Mouse (Mus musculus) heart, postnatal 10 days (tissue): Measurements from ENCODE around the gene Nkd1. TPM values are rescaled to one million over a fixed set of nuclear protein-coding genes. Genes with fewer than 3 reads are reported as not detected.
A peak's percentile ranks its signal among the peaks of the same experiment; 100 is the strongest.

ENCODE experiments used
- DNase-seq, 2 experiments: peaks; one replicate each; pipeline ENCODE4 v3.0.0; 2021
- intact Hi-C: fragments of 180-260 bp; cut with DNase I; formaldehyde crosslinking; loops from one replicate; pipeline ENCODE4 v1.15.1; 2025
- total RNA-seq, 2 experiments: library from RNA; stranded (reverse); gene quantifications; 2 replicates each; pipeline ENCODE4 v1.2.3; 2021

The Nkd1 gene
- total RNA-seq, 2 experiments from 2014 or later = 5.1 to 5.4 TPM

DNA sequence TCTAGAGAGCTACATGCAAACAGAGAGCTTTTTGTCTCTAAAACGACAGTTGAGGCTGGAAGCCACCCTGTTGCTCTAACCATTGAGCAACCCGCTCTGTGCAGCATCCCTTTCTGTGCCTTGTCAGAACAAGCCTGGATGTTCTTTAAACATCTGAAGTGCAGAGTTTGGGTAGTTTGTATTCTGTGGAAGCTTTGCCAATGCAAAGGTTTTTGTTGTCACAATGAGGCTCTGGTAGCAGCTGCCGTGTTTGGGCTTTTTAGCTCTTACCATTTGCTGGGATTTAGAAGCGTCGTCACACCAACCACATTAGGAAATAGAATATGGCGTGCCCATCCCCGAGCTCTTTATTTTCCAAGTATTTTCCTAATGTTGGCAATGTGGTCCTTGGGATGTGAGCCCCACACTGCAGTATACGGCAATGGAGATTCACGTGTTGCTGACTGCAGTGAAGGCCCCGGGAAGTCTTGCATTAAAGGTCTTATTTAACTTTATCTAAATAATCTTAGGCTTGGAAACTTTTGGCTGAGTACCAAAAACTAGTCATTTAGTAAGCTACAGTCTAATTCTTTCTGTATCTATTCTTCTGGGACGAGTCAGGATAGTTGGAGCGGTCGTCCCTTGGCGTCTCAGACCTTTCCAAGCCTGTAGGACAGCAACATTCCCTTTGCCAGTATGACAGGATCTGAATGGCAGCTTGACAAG, 51.9 kb downstream of the Nkd1 start:
- DNase-seq = no peak
- intact Hi-C loops = no loop called here

DNA sequence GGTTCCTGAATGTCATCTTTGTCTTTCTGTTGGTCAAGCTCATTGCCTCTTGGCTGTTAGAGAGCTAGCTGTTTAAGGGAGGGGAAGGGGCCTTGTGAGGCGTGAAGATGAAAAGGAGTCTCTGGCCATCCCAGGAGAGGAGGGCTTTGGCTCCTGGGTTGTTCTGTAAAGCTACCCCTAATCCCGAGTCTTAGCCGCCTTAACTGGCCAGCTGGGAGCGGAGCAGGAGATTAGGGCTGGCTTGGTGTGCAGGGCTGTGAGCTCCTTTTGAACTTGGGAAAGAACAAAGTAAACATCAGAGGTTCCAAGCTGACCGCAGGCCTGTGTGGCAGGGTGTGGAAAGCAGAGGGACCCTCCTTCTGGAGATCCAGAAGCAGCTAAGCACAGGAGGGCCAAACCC, 53.8 kb downstream of the Nkd1 start:
- no peak for DNase-seq
- intact Hi-C loops = no loop called here

DNA sequence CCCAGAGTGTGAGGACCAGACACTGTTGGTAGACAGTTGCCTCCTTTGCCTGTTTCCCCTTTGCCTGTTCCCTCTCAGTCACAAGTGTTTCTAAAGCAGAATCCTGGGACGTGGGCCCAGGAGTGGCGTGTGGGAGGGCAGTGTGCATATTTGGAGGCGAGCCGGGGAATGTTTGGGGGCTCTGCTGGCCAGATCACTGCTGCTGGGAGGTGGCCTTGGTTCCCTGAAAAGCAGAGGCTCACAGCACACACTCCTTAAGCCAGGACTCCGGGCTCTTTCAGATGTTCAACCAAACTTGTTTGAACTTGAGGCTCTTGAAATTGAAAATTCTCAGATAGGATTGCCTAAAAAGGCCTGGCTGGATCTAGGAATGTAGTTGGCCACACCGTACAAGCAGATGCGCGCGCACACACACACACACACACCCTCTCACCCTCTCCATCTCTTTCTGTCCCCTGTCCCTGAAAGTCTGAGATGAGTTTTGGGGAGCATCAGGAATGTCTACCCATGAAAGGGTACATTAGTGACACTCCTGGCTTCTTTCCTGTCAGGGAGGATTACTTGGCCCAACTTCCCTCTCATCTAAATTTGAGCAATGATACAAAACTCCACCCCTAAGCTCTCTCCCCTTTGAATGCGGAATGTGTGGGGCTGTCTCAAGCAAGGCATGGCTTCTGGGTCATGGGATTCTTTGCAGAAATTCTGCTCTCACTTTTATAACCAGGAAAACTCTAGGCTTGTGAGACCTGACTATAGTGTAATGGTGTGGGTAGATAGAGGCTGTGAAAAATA, 55.4 kb downstream of the Nkd1 start:
- intact Hi-C loops = no loop called here

DNA sequence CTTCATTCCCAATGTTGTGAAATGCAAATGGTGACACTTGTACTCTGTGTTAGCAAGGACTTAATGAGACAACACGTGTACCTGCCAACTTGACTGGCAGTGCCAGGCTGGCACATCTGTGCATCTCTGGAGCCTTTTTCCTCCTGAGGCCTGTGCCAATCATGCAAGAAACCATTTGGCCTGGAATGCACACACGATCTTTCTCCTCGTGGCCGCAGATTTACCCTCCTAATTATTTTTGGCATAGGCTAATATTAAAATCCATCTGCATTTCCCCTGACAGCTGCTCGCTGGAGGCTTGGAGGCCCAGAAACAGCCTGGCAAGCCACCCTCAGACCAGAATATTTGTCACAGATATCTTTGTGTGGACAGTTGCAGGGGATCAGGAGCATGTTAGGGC, 56.5 kb downstream of the Nkd1 start:
- intact Hi-C loops = no loop called here
- DNase-seq = no peak

More for the DNA sequence above, 55.4 kb downstream of the Nkd1 start:
- DNase-seq = peak; percentile 73 to 77

DNA sequence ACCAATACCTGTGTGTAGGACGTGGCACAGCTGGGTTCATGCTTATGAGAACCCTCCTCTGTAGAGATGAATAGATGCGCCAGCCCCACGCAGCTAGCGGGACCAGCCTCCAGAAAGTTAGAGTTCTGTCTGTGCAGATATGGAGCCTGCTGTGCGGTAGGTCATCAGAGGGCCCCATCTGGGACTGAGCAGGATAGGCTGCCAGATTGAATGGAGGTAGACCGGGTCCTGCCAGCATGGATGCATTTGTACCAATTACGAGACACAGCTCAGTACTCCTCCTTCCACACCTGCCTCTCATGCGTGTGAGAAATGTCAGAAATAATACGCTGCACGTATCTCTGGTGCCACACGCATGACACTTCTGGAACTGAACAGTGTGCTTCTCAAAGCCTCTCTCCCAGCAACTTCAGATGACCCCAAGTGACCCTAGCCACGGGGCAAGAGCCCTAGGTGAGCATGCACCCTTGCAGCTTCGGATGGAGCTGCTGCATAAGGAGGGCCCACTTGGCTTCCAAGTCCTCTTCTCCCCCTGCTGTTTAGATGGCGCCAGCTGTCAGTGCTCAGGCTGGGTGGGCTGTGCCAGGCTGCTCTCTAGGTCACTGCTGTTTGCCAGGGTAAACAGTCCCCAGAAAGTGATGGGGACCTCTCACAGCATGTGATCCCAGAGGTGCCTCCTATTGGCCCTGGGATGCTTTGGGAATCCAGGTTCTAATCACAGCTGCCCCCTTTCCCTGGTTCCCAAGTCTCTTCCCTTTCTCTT, 57.4 kb downstream of the Nkd1 start:
- no peak for DNase-seq
- intact Hi-C loops = no loop called here

DNA sequence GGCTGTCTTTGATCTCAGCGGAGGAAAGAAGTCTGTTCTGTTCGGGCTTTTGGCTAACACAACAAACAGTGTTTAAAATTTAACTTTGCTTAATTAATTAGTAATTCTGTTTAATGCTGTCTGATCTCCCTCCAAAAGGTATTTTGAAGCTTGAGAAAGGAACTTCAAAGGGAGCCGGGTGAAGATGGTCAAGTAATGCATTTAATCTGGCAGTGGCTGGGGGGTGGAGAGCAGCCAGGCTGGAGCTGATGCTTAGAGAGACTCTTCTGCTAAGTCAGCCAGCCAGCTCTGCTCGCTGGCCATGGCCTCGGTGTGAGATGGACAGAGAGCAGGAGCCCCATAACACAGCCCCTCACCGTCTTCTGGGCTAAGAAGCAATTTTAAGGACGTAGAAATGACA, 58.1 kb downstream of the Nkd1 start:
- intact Hi-C loops = no loop called here
- no peak for DNase-seq

DNA sequence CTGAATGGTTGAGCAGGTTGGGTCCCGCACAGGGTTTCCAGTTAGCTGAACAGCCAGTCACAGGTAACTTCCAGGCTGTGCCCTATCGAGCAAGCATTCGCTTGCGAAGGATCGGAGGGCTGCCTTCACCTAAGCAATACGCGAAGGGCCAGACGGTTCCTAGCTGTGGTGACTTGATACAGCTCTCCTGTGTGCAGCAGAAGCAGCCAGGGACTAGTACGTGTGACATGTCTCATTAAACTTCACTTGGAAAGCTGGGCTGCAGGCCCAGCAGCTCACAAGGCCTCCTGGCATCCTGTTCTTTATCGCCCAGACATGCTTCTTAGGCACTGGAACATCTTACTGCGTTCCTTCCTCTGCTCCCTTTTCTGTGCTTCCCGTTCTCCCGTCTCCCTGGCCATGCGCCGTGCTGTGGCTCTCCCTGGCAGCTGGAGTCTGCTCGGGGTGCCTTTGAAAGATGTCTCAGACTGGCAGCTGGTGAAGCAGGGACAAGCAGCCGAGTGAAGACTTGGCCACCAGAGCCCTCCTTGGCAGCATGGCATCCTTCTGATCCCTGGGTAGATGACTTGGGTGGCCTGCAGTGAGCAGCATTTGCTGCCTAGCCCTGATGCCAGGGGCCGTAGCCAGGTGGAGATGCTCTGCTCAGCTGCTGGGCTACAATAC, 58.6 kb downstream of the Nkd1 start:
- intact Hi-C loops = no loop called here
- no peak for DNase-seq

DNA sequence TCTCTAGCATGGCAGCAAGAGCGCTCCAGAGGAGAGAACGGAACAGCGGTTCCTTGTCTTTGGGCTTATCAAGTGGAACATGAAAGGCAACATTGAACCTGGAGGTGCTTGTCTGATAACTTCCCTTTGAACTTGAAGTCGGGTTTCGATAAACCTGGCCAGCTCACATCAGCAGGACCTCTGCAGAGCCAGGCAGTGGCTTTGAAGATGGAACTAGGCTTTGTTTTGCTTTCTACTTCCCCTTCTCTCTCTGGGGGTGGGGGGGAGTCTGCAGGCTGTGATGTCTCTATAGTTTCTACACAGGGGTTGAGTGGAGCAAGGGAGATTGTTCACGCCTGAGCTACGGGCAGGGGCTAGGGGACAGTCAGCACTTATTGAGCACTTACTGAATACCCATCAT, 59.6 kb downstream of the Nkd1 start:
- no peak for DNase-seq

DNA sequence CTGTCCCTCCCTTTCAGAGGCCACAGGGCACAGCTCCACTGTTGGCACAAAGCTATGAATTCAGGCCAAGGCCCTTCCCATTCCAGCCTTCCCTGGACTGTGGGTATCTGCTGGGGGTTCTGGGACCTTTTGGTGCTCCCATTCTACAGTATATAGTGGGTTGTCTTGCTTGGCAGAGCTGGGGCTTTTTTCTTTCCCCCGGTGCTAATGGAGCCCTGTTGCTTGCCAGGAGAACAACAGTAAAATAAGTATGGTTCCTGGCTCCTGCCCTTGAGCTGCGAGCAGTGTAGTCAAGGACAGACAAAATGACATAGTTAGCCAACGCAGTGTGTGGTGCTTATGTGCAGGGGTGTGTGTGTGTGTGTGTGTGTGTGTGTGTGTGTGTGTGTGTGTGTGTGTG, 62.7 kb downstream of the Nkd1 start:
- DNase-seq = no peak
- intact Hi-C loops = no loop called here

More for the DNA sequence above, 59.6 kb downstream of the Nkd1 start:
- intact Hi-C loops = no loop called here

DNA sequence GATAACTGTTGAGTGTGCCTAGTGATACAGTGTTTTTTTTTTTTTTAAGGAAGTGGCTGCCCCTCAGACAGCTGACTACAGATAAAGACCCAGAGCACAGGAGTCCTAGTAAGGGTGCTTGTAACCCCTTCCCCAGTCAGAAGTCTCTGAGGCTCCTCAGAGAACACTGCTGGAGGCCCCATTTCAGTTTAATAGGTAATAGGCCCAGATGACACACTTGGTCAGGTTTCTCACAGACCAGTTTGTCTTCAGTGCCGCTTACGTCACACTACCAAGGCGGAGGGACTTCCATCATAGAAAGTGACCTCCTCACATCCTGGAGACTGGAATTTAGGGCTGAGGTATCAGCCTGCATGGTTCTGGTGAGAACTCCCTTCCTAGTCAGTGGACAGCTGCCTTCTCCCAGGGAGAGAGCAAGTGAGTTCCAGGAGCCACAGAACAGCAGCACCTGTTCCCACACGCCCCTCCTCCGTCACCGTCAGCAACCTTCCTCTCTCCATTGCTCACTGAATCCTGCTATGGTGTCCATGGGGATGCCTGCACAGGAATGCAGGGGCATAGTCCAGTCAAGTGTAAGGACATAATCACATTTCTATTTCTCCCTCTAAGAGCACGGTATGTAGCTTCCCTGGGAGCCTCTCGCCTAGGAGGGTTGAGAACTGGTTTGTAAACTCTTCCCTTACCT, 67.2 kb downstream of the Nkd1 start:
- intact Hi-C loops = no loop called here
- DNase-seq = no peak

DNA sequence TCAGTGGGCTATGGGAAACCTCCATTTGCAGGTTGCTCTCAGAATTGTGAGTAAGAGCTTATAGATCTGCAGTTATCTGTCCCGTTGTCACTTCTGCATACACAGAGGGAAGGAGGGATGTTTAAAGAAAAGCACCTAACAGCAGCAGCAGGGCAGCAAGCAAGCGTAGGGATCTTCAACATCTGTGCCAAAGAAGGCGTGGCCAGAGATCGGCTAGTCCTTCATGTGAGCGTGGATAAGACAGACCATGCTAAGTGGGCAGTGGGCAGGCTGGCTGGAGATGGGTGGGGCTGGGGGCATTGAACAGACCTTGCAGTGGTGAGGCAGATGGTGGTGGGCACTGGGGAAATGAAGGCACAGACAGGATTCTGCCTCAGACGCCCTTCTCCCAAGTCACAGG, 69.1 kb downstream of the Nkd1 start:
- intact Hi-C loops = no loop called here
- DNase-seq = no peak

DNA sequence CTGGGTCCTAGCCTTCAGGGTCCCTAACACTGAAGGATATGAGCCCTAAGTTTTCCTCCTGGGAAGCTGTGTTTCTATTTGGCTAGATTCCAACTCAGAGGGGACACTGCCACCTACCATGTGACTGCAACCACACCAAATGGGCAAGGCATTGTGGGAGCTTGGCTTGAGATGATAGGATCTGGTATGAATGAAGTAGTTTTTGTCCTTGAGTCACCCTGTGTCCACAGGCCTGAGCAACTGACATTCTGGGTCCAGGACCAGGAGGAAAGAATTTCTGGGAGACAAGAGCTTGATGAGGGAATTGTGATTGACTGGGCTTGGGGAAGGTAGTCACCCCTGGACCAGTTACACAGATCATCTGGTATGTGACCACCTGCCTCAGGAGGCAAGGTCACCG, 72.8 kb downstream of the Nkd1 start:
- DNase-seq = no peak
- intact Hi-C loops = no loop called here

DNA sequence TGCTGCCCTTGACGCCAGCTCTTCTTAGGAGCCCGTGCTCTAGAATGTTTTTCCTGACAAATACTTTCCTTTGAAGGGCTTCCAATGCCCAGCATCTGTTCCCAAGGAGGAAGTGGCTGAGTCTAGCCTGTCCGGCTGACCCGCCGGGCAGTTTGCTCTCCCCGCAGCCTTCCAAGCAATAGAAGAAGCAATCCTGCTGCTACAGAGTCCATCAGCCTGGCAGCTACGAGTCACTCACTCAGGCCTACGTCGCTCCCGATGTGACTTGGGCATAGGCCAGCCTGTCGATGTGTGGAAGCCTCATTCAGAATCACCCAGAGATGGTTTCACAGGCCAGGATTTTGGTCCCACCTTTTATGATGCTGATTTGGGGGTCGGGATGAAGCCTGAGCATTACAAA, 74.9 kb downstream of the Nkd1 start:
- no peak for DNase-seq
- intact Hi-C loops = no loop called here

DNA sequence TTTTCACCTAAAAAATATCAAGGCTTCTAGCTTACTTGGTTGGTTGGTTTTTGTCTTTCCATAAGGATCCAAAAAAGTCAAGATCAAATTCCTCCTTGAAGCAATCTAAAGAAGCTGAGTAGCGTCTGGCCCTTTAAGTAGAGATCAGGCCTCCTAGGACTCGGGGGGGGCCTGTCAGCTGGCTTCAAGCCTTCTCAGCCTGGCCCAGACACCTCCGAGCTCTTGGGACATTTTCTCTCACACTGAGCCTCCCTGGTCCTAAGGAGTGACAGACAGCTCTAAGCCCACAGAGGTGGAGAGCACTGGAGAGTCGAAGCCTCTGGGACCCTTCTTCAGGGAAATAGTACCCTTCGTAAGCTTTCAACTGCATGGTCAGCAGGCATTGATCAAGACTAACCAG, 77.4 kb downstream of the Nkd1 start:
- no peak for DNase-seq
- intact Hi-C loops = no loop called here

DNA sequence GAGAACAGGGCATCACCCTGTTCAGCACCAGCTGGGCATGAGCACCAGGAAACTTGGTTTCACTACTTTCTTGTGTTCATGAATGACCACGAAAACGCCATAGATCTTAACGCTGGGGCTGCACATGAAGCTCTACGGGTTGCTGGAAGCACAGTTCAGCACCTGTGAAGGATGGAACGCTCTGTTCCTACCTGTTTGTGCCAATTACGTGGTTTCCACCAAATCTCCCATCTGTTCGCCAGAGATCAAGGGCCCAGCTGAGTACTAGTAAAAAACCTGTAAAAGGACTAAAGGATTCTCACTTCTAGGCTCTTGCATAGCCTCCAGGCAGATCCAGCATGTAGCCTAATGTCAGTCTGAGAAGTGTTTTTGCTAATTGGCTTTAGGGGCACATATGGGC, 78.3 kb downstream of the Nkd1 start:
- DNase-seq = no peak
- intact Hi-C loops = no loop called here

DNA sequence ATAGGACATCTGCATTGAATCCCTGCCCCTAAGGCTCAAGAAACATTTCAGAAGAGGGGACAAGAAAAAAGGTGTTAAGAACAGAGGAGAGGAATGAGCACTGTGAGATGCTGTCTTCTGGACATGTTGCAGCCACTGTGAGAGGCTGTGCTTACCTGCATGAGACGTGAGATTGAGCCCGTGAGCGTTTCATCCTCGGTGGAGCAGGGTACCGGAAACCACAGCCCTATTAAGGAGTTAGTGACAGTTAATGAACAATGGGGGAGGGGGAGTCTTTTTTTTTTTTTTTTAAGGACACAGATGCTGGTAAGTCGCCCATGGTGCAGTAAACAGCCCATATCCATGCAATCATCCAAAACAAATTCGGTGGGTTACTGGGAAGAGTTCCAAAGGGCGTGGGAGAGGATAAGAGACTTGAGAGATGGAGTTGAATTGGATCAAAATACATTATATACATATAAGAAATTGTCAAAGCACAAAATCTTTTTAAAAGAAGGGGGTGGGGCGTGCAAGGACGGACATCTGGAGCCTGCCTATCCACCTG, 82.4 kb downstream of the Nkd1 start:
- DNase-seq = no peak
- intact Hi-C loops = no loop called here

DNA sequence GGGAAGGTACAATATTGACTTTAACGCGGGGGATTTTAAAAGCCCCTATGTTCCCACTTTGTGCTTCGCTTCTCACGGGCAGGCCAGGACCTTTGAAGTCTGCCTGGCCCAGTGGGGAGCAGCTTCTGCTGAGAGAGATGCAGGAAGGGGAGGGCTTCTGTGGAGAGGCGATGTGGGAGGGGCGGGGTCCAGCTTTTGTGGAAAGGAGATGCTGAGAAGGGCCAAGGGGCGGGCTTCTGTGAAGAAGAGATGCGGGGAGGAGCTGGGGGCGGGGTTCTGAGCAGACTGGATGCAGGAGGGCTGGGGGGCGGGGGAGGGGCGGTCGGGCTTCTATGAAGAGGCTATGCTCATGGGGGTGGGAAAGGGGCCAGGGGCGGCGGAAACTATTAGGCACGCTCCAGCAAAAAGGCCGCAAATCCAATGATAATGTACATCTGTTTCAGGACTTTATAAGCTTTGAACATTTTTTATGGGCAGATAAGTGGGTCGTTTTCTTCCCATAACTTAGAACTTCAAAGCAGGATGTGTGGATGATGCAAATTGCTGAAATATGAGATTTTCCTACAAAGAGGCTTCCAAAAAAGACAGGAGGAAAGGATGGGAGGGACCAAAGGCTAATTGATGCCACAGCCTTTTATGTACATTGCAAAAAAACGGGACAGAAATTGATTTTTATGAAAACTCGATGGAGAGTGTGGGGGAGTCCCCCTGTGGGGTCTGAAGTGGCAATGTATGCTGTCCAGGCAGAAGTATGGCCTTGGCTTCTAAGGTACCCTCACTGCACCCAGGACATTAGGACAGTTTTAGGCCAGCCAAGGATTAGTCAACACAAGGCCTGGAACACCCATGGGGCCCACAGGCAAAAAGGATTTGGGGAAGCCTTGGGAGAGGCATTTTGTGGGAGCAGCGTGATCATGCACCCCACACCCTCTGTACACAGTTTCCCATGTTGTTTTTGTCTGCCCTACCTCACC, 83.2 kb downstream of the Nkd1 start:
- intact Hi-C loops = no loop called here
- DNase-seq = peak; percentile 70 to 72

DNA sequence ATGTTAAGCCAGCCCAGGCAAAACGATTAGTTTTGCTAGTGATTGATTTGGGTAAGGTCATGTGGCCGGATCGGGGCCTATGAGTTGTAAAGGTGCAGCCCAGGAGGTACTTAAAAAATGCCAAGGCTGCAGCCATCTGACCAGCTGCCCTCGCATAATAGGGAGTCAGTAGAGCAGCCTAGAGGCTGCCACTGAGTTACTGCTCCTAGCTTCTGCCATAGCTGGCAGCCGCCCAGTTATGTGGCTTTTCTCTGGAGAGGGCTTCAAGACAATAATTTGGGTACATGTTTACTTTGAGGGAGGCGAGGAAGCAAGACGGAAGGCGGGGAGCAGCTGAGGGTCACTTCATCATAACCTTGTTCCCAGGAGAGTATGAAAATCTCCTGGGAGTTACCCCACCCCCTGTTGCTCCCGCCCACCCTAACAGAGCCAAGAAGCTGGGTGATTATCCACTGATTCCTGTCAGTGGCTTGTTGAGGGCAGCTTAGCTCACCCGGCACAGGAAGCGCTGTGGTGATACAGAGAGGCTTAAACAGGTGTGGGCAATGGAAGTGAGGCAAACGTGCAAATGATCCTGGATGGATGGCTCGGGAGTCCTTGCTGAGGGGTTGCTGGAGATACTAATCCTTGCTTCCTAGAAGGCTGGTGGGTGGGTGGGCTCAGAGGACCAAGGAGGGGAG, 84.3 kb downstream of the Nkd1 start:
- intact Hi-C loops = no loop called here
- no peak for DNase-seq

DNA sequence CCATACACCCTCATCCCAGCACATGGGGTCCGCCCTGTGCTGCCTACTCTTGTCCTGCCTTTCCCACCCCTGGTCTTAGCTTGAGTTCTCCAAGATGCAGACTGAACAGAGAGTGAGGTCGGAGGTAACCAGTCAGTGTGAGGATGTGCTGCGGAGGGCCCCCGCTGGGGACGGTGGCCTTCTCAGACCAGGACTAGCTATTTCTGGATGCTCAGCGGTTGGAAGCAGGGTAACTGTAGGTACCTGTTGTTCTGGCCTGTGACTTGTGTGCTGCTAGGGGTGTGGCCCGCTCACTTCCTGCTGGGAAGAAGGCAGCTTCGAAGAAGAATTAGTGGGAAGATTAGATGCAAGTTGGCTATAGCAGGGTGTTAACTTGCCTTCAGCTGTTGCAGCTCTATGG, 87.9 kb downstream of the Nkd1 start:
- DNase-seq = no peak
- intact Hi-C loops = no loop called here
